Mouse (Mus musculus) R1 (cell line): ENCODE results near the gene Ptgdr2.

Source experiments
- DNase-seq: peaks from one replicate; pipeline ENCODE4 v3.0.0-alpha.2; 2018; ENCODE audit warnings: low read depth, low spot score

The Ptgdr2 gene

GRCm38 (mm10) chr19:10975187-10975586 is 38.2 kb downstream of the Ptgdr2 start:
- DNase-seq: no peak

GRCm38 (mm10) chr19:10976318-10976717 is 39.4 kb downstream of the Ptgdr2 start:
- peak; percentile 68 for DNase-seq

- DNase-seq: peak; percentile 96
Observed at GRCm38 (mm10) chr19:10979184-10980168, 42.5 kb downstream of the Ptgdr2 start.

DNA sequence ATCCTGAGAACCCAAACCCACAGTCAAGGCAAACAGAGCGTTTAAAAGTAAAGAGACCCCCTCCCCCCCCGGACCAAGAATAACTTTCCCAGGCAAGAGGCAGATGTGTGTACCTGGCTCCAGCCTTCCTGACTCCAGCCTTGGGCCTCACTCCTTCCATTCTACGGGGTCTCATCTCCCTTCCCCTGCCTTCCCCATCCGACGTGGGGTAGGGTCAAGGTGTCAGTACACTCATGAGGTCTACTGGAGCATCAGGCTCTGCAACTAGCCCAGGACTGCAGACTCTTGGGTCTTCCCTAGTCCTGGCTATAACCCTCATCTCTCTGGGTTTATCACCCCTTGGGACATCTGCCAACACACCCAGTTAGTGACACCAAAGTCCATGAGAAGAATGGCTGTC is 43.2 kb downstream of the Ptgdr2 start:
- no peak for DNase-seq

DNA sequence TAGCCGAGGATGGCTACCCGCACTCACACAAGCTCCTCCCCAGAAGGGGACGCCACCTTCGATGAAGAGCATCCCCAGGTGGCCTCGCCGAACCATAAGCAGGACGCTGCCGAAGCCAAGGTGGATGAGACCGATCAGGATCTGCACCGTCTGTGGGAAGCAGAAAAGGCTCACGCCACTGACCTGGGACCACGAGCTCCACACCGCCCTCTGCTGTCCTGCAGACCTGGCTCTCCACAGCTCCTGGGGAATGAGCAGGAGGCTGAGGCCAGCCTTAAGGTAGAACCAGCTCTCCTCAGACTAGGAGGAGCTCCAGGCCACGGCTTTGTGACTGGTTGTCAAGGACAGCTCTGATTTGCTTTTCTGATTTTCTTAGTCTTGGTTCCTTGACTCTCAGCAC is 46.2 kb downstream of the Ptgdr2 start:
- peak; percentile 62 for DNase-seq

GRCm38 (mm10) chr19:10984551-10984950 is 47.6 kb downstream of the Ptgdr2 start:
- peak; percentile 64 for DNase-seq

DNA sequence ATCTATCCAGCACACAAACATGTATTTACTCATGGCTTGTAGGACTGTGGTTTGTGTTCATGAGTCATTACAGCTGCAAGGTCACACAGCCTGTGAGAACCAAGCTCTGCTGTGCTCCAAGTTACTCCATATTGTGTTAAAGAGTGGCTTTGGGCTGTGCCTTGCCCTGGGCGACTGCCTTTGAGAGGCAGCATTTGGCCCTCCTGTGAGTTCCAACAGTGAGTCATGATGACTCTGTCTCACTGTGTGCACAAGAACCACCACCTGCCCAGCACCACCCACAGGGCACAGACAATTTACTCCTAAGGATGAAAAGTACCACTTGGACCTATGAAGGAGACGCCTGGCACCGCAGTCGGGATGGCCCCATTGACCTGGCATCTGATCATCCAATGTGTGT is 48.9 kb downstream of the Ptgdr2 start:
- DNase-seq: no peak

- no peak for DNase-seq
Observed at GRCm38 (mm10) chr19:10988563-10988962, 51.6 kb downstream of the Ptgdr2 start.

GRCm38 (mm10) chr19:10990751-10991150 is 53.8 kb downstream of the Ptgdr2 start:
- no peak for DNase-seq

DNA sequence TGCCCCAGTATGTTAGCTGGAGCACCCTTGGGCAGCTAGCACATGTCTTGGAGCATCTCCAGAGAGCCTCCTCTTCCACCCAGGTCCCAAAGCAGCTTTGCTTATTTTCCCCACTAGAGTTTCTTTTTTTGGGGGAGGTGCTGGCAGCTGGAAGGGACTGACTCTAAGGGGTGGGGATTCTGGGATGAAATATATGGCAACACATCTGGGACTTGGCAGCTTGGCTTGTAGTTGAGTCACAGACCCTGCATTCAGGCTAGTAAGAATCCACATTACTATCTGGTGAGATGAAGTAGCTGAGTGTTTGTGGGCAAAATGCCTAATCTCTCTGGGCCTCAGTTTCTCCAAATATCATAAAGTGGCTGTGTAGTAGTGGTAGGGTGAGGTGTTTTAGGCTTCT is 55.0 kb downstream of the Ptgdr2 start:
- no peak for DNase-seq
